Mouse (Mus musculus) kidney, adult 2 months (tissue): ENCODE data around the gene Itgb5. TPM values are rescaled to one million over a fixed set of nuclear protein-coding genes. Genes with fewer than 3 reads are reported as not detected.
A peak's percentile ranks its signal among the peaks of the same experiment; 100 is the strongest.

Source experiments
- DNase-seq: peaks from one replicate; pipeline ENCODE4 v3.0.0; 2021
- H3K27ac ChIP-seq: fragments of 200-500 bp; 2 replicates; pipeline ENCODE4 v1.5.1; 2012; ENCODE audit warnings: low read depth, low read length, control low read depth, inconsistent platforms; ENCODE audit not compliant: insufficient read depth
- H3K27me3 ChIP-seq: fragments of 200-500 bp; replicated peaks from 2 replicates; pipeline ENCODE4 v1.6.1; 2012; ENCODE audit warnings: mild to moderate bottlenecking, moderate library complexity, low read length, inconsistent platforms; ENCODE audit not compliant: control insufficient read depth, insufficient read depth
- H3K36me3 ChIP-seq: fragments of 200-500 bp; 2 replicates; pipeline ENCODE4 v1.6.1; 2012; ENCODE audit warnings: mild to moderate bottlenecking, moderate library complexity, low read length, inconsistent platforms; ENCODE audit not compliant: control insufficient read depth, insufficient read depth
- H3K4me1 ChIP-seq: fragments of 200-500 bp; 2 replicates; pipeline ENCODE4 v1.6.1; 2011; ENCODE audit warnings: low read length; ENCODE audit not compliant: control insufficient read depth, insufficient read depth
- H3K4me3 ChIP-seq: fragments of 200-500 bp; 2 replicates; pipeline ENCODE4 v1.5.1; 2011; ENCODE audit warnings: mild to moderate bottlenecking, low read depth, low read length, control low read depth; ENCODE audit not compliant: insufficient read depth
- CTCF ChIP-seq: fragments of 200-500 bp; conservative IDR thresholded peaks from 2 replicates; pipeline ENCODE4 v1.5.1; 2011; ENCODE audit warnings: low read depth, mild to moderate bottlenecking, control low read depth, low read length, moderate library complexity, mixed read lengths; ENCODE audit not compliant: insufficient read depth, insufficient read length
- POLR2A ChIP-seq: fragments of 200-500 bp; IDR thresholded peaks from one replicate; pipeline ENCODE4 v1.6.1; 2011; ENCODE audit warnings: low read depth, low read length, control low read depth
- WGBS: fragments of 180-500 bp; shearing (Covaris S2); methylation state at CpG from one replicate; pipeline ENCODE4 v1.1.7; 2018; 5-methylcytosine and 5-hydroxymethylcytosine counted together
- polyA plus RNA-seq: library from polyadenylated mRNA; depleted of rRNA; stranded (reverse); fragments of >200 nt; gene quantifications from 2 replicates; pipeline ENCODE4 v1.2.3, GENCODE M21; 2012

Itgb5 gene
- polyA plus RNA-seq, 1 experiment: 145 TPM

DNA sequence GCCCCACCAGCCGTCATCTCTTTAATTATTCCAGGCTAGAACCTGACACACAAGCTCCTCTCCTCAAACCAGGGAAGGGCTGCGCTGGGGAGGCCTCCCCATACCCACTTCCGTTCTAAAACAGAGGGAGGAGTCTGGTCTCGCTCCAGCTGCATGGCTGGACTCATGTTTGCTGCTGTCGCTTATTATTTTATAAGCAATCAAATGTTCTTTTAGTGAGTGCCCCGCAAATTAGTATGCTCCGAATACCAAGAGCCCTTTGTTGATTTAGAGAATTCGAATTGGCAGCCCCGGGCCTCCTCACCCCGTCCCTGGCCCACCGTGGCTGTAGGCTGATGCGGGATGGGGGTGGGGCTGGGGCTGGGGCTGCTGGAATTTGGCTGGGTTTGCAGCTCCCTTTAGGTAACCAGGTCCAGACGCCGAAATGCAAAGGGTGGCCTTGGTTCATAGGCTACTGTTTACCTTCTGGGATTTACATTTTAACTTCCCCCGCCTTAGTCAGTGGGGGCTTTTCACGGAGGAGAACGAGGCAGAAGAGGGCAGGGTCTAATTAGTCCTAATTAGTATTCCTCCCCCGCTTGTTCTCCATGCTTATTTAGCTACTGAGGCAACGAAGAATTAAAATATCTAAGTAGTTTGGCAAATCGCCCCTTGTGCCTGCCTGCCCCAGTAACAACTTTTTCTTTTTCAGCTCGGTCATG, 3.4 kb downstream of the Itgb5 start:
- Histone ChIP-seq H3K36me3 (no peaks in the 10 kb centered on the region), H3K4me1 (peaks cover 23% of the 10 kb centered on the region), H3K27me3 (no peaks in the 10 kb centered on the region), H3K4me3 (no peak overlapping the region), H3K27ac (peak overlapping the region; percentile 39)
- TF ChIP-seq POLR2A: no peak
- TF ChIP-seq CTCF: no peak
- 27% methylated on average over 21 of the region's 21 CpGs for WGBS
- peak; percentile 44 for DNase-seq

DNA sequence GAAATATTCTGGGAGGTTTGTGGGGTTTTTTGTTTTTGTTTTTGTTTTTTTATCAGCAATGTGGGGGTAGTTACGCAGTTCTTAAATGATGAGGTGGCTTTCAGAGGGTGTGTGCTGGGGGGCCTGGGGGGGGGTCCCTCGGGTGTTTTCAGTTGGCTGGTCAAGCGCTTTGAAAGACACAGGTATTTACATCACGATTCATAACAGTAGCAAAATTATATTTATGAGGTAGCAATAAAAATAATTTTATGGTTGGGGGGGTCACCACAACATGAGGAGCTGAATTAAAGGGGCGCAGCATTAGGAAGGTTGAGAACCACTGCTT, 3.9 kb downstream of the Itgb5 start:
- TF ChIP-seq POLR2A (no peak), CTCF (no peak)
- WGBS: 23% methylated on average over 5 of the region's 5 CpGs
- no peaks in the 10 kb centered on the region for H3K36me3 ChIP-seq
- peaks cover 23% of the 10 kb centered on the region for H3K4me1 ChIP-seq
- 0 out of 2 replicates have a peak overlapping the region, but pooled peaks have one; percentile 7 for H3K4me3 ChIP-seq
- no peaks in the 10 kb centered on the region for H3K27me3 ChIP-seq
- DNase-seq: no peak
- H3K27ac ChIP-seq: peak overlapping the region; percentile 55

DNA sequence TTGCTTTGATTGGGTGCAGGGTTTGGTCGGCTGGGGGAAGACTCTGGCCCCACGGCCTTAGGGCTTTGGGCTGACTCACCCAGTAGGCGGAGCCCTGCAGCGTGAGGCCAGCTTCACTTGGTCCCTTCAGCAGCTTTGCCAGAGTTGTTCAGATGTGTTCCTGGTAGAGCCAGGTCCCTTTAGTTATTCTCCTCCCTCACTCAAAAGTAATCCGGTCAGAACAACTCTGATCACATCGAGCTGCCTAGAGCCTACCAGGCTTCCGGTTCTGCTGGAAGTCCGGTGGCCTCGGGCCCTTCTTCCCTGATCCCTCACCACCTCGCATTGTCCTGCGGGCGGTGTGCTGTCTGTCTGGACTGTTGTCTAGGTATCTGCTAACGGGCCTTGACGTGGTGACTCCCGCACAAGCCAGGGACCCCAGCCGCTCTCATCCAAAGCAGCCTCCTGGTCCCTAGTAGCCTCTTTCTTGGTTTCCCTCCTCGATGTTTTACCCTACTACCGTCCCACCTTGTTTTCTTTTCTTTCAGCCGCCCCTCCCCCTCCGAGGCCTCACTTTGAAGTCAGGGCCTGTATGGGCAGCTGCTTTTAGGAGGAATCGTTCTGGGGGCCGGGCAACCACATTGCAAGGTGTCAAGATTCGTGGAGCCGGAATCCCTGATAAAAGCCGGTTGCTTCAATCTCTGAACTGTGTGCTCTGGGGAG, 4.5 kb downstream of the Itgb5 start:
- H3K27me3 ChIP-seq: no peaks in the 10 kb centered on the region
- peak; percentile 41 for TF ChIP-seq CTCF
- no peak for TF ChIP-seq POLR2A
- 0 out of 2 replicates have a peak overlapping the region, but pooled peaks have one; percentile 7 for H3K4me3 ChIP-seq
- WGBS: 15% methylated on average over 25 of the region's 25 CpGs
- peaks cover 23% of the 10 kb centered on the region for H3K4me1 ChIP-seq
- H3K36me3 ChIP-seq: no peaks in the 10 kb centered on the region
- H3K27ac ChIP-seq: peak overlapping the region; percentile 55
- DNase-seq: peak; percentile 81

DNA sequence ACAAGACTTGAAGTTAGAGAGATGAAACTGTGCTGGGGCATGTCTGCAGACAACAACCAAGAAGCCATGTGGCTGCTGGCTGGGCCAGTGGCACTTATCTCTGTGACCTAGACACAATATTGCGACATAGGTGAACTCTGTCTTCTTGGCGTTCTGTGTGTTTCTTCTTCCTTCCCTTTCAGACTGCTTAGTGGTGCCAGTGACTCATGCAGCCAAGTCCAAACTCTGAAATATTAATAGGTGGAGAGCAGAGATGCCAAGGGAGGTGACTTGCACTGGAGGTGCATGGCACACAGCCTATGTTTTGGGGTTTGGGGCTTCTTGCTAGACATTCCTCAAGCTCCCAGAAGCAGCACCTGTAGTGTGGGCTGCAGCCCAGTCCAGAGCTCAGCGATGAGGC, 7.2 kb downstream of the Itgb5 start:
- peaks cover 19% of the 10 kb centered on the region for H3K4me1 ChIP-seq
- H3K36me3 ChIP-seq: no peaks in the 10 kb centered on the region
- WGBS: 46% methylated on average over 3 of the region's 3 CpGs
- TF ChIP-seq POLR2A: no peak
- no peak for TF ChIP-seq CTCF
- DNase-seq: peak; percentile 66
- H3K27me3 ChIP-seq: no peaks in the 10 kb centered on the region
- H3K27ac ChIP-seq: no peak overlapping the region
- no peak overlapping the region for H3K4me3 ChIP-seq

DNA sequence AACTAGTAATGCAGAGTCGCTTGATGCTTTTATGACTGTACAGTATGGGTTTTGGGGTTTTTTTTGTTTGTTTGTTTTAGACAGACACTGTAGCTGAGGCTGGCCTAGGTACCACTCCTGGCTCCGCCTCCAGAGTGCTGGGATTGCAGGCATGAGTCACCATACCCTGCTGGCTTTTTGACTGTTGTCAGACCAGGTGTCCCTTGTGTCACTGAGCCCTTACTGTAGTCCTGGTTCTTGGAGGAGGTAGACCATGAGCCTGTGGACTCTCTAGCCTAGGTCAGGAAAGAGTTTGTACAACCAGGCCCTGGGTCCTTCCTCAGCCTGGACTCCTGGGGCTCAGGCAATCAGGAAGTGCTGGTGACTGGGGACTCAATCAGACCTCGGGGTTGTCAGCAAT, 7.7 kb downstream of the Itgb5 start:
- 70% methylated on average over 3 of the region's 3 CpGs for WGBS
- Histone ChIP-seq H3K4me1 (peaks cover 19% of the 10 kb centered on the region), H3K4me3 (no peak overlapping the region), H3K27me3 (no peaks in the 10 kb centered on the region), H3K36me3 (no peaks in the 10 kb centered on the region), H3K27ac (no peak overlapping the region)
- no peak for DNase-seq
- TF ChIP-seq POLR2A (no peak), CTCF (no peak)

DNA sequence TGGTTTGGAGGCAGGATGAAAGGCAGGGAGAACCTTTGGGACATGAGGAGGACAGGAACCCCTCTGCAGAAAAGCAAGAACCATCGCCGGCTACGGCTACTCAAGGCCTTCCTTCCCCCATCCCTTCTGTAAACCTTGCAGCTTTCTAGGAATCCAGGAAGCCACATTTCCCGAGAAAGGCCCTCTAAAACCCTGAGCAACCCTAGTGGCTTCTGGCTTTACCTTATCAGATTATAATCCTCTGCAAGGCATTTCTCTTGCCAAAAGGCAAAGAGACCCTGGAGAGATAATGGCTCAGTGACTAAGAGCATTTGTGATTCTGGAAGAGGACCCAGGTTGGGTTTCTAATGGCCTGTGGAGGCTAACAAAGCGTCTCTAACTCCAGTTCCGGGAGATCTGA, 11.2 kb downstream of the Itgb5 start:
- Histone ChIP-seq H3K27ac (no peak overlapping the region), H3K4me3 (no peak overlapping the region), H3K36me3 (no peaks in the 10 kb centered on the region), H3K27me3 (no peaks in the 10 kb centered on the region), H3K4me1 (peaks cover 11% of the 10 kb centered on the region)
- 69% methylated on average over 6 of the region's 6 CpGs for WGBS
- no peak for DNase-seq
- TF ChIP-seq CTCF (no peak), POLR2A (no peak)
